Mouse (Mus musculus) heart, embryonic 16.5 days (tissue): ENCODE data around the gene Gm26920. TPM values are rescaled to one million over a fixed set of nuclear protein-coding genes. Genes with fewer than 3 reads are reported as not detected.

Source experiments
- ATAC-seq: fragments of 200-750 bp; cut with Nextera tagmentation; replicated peaks from 2 replicates; pipeline ENCODE4 v1.8.0; 2017; ENCODE audit warnings: moderate number of reproducible peaks; ENCODE audit not compliant: insufficient read depth, low FRiP score; ENCODE audit errors: extremely low read depth
- H3K27ac ChIP-seq: fragments of 300-500 bp; sonication (generic); 2 replicates; pipeline ENCODE4 v1.5.1; 2014; ENCODE audit warnings: mild to moderate bottlenecking, low read length, control low read depth, moderate library complexity
- H3K27me3 ChIP-seq: fragments of 300-500 bp; sonication (generic); 2 replicates; pipeline ENCODE4 v1.6.1; 2014; ENCODE audit warnings: low read length, mixed read lengths; ENCODE audit not compliant: control insufficient read depth, insufficient read depth
- H3K36me3 ChIP-seq: fragments of 300-500 bp; sonication (generic); 2 replicates; pipeline ENCODE4 v1.6.1; 2014; ENCODE audit not compliant: control insufficient read depth, insufficient read depth
- H3K4me1 ChIP-seq: fragments of 300-500 bp; sonication (generic); 2 replicates; pipeline ENCODE4 v1.6.1; 2014; ENCODE audit warnings: low read length, mixed read lengths; ENCODE audit not compliant: control insufficient read depth, insufficient read depth
- H3K4me2 ChIP-seq: fragments of 300-500 bp; sonication (generic); 2 replicates; pipeline ENCODE4 v1.6.1; 2014; ENCODE audit warnings: low read depth, mild to moderate bottlenecking, control low read depth, low read length
- H3K4me3 ChIP-seq: fragments of 300-500 bp; sonication (generic); 2 replicates; pipeline ENCODE4 v1.5.1; 2014; ENCODE audit warnings: mild to moderate bottlenecking, control low read depth, low read length
- H3K9ac ChIP-seq: fragments of 300-500 bp; sonication (generic); 2 replicates; pipeline ENCODE4 v1.6.1; 2014; ENCODE audit warnings: low read length, control low read depth
- H3K9me3 ChIP-seq: fragments of 300-500 bp; sonication (generic); replicated peaks from 2 replicates; pipeline ENCODE4 v1.6.1; 2016; ENCODE audit warnings: low read length; ENCODE audit not compliant: control insufficient read depth
- WGBS: fragments of 180-500 bp; shearing (Covaris S2); extraction: QIAGEN DNeasy Blood & Tissue Kit; methylation state at CpG from one replicate; pipeline ENCODE4 v1.1.7; 2014; 5-methylcytosine and 5-hydroxymethylcytosine counted together
- polyA plus RNA-seq: library from polyadenylated mRNA; unstranded; fragments of >200 nt; fragmentation: Nextera tagmentation; extraction: Ambion mirVana; gene quantifications from 2 replicates; pipeline ENCODE4 v1.2.1, GENCODE M21; 2015

The Gm26920 gene
- polyA plus RNA-seq, 1 experiment from 2014 or later, result not detected

- Histone ChIP-seq H3K4me1 (peaks cover 13% of the 10 kb centered on the region), H3K27ac (no peak overlapping the region), H3K36me3 (peaks cover 46% of the 10 kb centered on the region), H3K9ac (no peak overlapping the region), H3K4me3 (no peak overlapping the region), H3K4me2 (no peak overlapping the region), H3K9me3 (peaks cover 18% of the 10 kb centered on the region), H3K27me3 (no peaks in the 10 kb centered on the region)
- WGBS, result 80% methylated on average over 13 of the region's 13 CpGs
- ATAC-seq, result no peak
These were observed 9.1 kb upstream of the Gm26920 start for GRCm38 (mm10) chr7:30099297-30099696.

- H3K4me1 ChIP-seq, result peaks cover 21% of the 10 kb centered on the region
- WGBS, result 10% methylated on average over 5 of the region's 5 CpGs
These were observed 5.4 kb upstream of the Gm26920 start for GRCm38 (mm10) chr7:30095551-30096125.

DNA sequence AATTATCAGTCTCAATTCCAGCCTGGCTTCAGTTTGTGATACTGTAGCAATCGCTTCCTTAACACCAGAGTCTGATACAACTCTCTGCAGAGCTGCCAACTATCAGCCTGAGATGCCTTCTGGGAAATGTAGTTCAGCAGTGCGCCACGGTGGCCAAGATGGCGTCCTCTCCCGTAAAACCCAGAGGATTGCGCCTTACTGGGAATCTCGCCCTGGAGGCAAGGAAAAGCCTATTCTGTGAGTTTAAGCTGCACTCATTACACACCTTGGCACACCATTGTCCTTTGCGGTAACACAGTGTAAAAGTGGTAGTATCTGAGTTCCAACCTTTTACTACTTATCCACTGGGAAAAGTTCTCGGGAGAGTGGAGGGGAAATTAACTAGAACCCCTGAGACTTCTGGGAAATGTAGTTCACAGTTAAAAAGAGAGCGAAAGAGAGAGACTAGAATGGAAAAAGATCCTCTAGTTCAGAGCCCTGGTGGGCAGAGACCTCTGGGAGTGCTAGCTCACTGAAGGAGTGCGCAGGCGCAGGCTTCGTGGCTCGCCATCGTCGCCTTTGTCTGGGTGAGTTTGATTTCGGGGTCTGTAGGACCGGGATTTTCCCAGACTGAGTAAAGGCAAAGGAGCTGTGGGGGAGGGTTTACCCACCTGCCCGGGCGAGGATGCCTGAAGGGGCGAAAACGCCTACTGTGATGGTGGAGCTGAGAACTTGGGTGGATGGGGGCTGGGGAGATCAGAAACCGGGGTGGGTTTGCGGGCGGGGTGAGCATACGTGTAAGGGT is 4.6 kb upstream of the Gm26920 start, which contains the start of gene Zfp260:
TSS of gene Zfp260 (plus strand) at position 132 of the 784 bp plus-strand sequence.
- H3K9ac ChIP-seq, result peak within 1 kb of the TSS; percentile 93
- no peaks in the 10 kb centered on the region for H3K9me3 ChIP-seq
- peak within 1 kb of the TSS; percentile 73 for H3K4me3 ChIP-seq
- H3K4me1 ChIP-seq, result peaks cover 21% of the 10 kb centered on the region
- H3K27ac ChIP-seq, result peak within 1 kb of the TSS; percentile 98
- no peaks in the 10 kb centered on the region for H3K27me3 ChIP-seq
- peak within 1 kb of the TSS; percentile 86 for H3K4me2 ChIP-seq
- under 1% methylated on average over 26 of the region's 26 CpGs for WGBS
- ATAC-seq, result peak; percentile 78
- peaks cover 10% of the 10 kb centered on the region for H3K36me3 ChIP-seq

More at GRCm38 (mm10) chr7:30095551-30096125, 5.4 kb upstream of the Gm26920 start:
- Histone ChIP-seq H3K27ac (peak overlapping the region; percentile 55), H3K9me3 (no peaks in the 10 kb centered on the region), H3K9ac (peak overlapping the region; percentile 93), H3K4me2 (peak overlapping the region; percentile 86), H3K36me3 (peaks cover 16% of the 10 kb centered on the region), H3K4me3 (peak overlapping the region; percentile 73), H3K27me3 (no peaks in the 10 kb centered on the region)
- ATAC-seq, result no peak

DNA sequence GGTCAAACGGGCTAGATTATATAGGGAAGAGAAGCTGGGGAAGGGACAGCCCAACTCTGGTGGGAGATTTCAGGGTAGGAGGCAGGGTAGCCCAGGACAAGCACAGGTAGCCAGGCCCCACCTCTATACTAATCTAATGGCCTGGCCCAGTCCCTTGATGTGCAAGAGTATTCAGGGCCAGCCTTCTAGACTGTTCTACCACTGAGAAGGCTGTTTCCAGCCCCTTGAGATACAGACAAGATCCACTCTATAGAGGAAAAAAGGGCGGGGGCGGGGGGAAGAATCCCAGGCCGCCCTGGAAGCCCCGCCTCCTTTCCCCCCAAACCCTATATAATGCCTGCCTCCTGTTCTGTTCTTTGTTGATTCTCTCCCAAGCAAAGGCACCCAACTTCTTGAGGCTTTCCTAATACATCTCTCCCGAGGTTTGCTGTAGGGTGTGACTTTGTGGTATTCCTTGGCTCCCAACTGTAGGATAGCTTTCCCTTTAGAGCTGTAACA is 3.8 kb upstream of the Gm26920 start:
- no peak for ATAC-seq
- Histone ChIP-seq H3K9ac (peak overlapping the region; percentile 93; the same call in 1 of the 2 replicates), H3K4me1 (peaks cover 26% of the 10 kb centered on the region), H3K36me3 (peaks cover 1% of the 10 kb centered on the region), H3K27me3 (no peaks in the 10 kb centered on the region), H3K9me3 (no peaks in the 10 kb centered on the region), H3K4me2 (peak overlapping the region; percentile 86), H3K27ac (peak overlapping the region; percentile 98), H3K4me3 (peak overlapping the region; percentile 73)
- 74% methylated on average over 6 of the region's 6 CpGs for WGBS

- H3K9me3 ChIP-seq, result no peaks in the 10 kb centered on the region
- H3K4me1 ChIP-seq, result peaks cover 28% of the 10 kb centered on the region
- no peak overlapping the region for H3K9ac ChIP-seq
- 80% methylated on average over 9 of the region's 9 CpGs for WGBS
- no peak overlapping the region for H3K4me2 ChIP-seq
- no peak overlapping the region for H3K4me3 ChIP-seq
- no peaks in the 10 kb centered on the region; the same call in 1 of the 2 replicates for H3K36me3 ChIP-seq
- ATAC-seq, result no peak
- no peaks in the 10 kb centered on the region for H3K27me3 ChIP-seq
- no peak overlapping the region for H3K27ac ChIP-seq
These were observed 2.5 kb upstream of the Gm26920 start for GRCm38 (mm10) chr7:30092666-30093065.

GRCm38 (mm10) chr7:30090970-30091585 is 868 bp upstream of the Gm26920 start:
- peak overlapping the region; percentile 71 for H3K4me3 ChIP-seq
- H3K9ac ChIP-seq, result peak overlapping the region; percentile 67
- WGBS, result 5% methylated on average over 9 of the region's 9 CpGs

GRCm38 (mm10) chr7:30089405-30089804 is 805 bp downstream of the Gm26920 start:
- Histone ChIP-seq H3K4me2 (peak overlapping the region; percentile 66), H3K27ac (no peak overlapping the region; the same call in 1 of the 2 replicates), H3K27me3 (no peaks in the 10 kb centered on the region), H3K36me3 (peaks cover 11% of the 10 kb centered on the region), H3K9ac (peak overlapping the region; percentile 77), H3K4me3 (peak overlapping the region; percentile 71), H3K4me1 (peaks cover 19% of the 10 kb centered on the region), H3K9me3 (no peaks in the 10 kb centered on the region)
- no peak for ATAC-seq
- WGBS, result 22% methylated on average over 6 of the region's 6 CpGs

More at GRCm38 (mm10) chr7:30090970-30091585, 868 bp upstream of the Gm26920 start:
- no peak for ATAC-seq
- Histone ChIP-seq H3K36me3 (no peaks in the 10 kb centered on the region), H3K4me1 (peaks cover 23% of the 10 kb centered on the region), H3K27ac (peak overlapping the region; percentile 71), H3K9me3 (no peaks in the 10 kb centered on the region), H3K27me3 (no peaks in the 10 kb centered on the region), H3K4me2 (peak overlapping the region; percentile 66)

- peaks cover 11% of the 10 kb centered on the region for H3K36me3 ChIP-seq
- no peak overlapping the region for H3K9ac ChIP-seq
- no peak overlapping the region for H3K4me3 ChIP-seq
- H3K9me3 ChIP-seq, result no peaks in the 10 kb centered on the region
- no peaks in the 10 kb centered on the region for H3K27me3 ChIP-seq
- no peak overlapping the region for H3K4me2 ChIP-seq
- H3K27ac ChIP-seq, result no peak overlapping the region
- H3K4me1 ChIP-seq, result peaks cover 13% of the 10 kb centered on the region
- ATAC-seq, result no peak
- 81% methylated on average over 9 of the region's 9 CpGs for WGBS
These were observed 3.7 kb downstream of the Gm26920 start for GRCm38 (mm10) chr7:30086524-30086923.
